Mouse (Mus musculus) heart, postnatal 0 days (tissue): Measurements from ENCODE around the gene Rpap3. TPM values are rescaled to one million over a fixed set of nuclear protein-coding genes. Genes with fewer than 3 reads are reported as not detected.

ENCODE experiments used
- ATAC-seq: fragments of 200-750 bp; cut with Nextera tagmentation; 2 replicates; pipeline ENCODE4 v1.8.0; 2017; ENCODE audit warnings: low read depth, moderate number of reproducible peaks, moderate library complexity; ENCODE audit not compliant: insufficient read depth
- DNase-seq: peaks from one replicate; pipeline ENCODE4 v3.0.0-alpha.2; 2016; ENCODE audit warnings: low spot score
- H3K27ac ChIP-seq: fragments of 300-500 bp; sonication (generic); 2 replicates; pipeline ENCODE4 v1.5.1; 2014; ENCODE audit warnings: low read depth, mild to moderate bottlenecking
- H3K27me3 ChIP-seq: fragments of 300-500 bp; sonication (generic); 2 replicates; pipeline ENCODE4 v1.6.1; 2014; ENCODE audit warnings: low read length, mixed read lengths; ENCODE audit not compliant: control insufficient read depth, insufficient read depth
- H3K36me3 ChIP-seq: fragments of 300-500 bp; sonication (generic); replicated peaks from 2 replicates; pipeline ENCODE4 v1.6.1; 2014; ENCODE audit warnings: low read length, mixed read lengths; ENCODE audit not compliant: control insufficient read depth, insufficient read depth
- H3K4me1 ChIP-seq: fragments of 300-500 bp; sonication (generic); 2 replicates; pipeline ENCODE4 v1.6.1; 2014; ENCODE audit warnings: antibody characterized with exemption; ENCODE audit not compliant: control insufficient read depth, insufficient read depth
- H3K4me2 ChIP-seq: fragments of 300-500 bp; sonication (generic); 2 replicates; pipeline ENCODE4 v1.6.1; 2014; ENCODE audit warnings: low read depth, mild to moderate bottlenecking, low read length, moderate library complexity
- H3K4me3 ChIP-seq: fragments of 300-500 bp; sonication (generic); 2 replicates; pipeline ENCODE4 v1.5.1; 2014; ENCODE audit warnings: low read depth, low read length
- H3K9ac ChIP-seq: fragments of 300-500 bp; sonication (generic); replicated peaks from 2 replicates; pipeline ENCODE4 v1.6.1; 2014; ENCODE audit warnings: low read depth, low read length, mixed read lengths
- H3K9me3 ChIP-seq: fragments of 300-500 bp; sonication (generic); replicated peaks from 2 replicates; pipeline ENCODE4 v1.6.1; 2016; ENCODE audit warnings: low read length; ENCODE audit not compliant: control insufficient read depth
- CTCF ChIP-seq: IDR thresholded peaks from 2 replicates; pipeline ENCODE4 v1.5.1; 2016; ENCODE audit warnings: antibody characterized with exemption, control low read depth, low read depth
- EP300 ChIP-seq: IDR thresholded peaks from 2 replicates; pipeline ENCODE4 v1.6.1; 2016; ENCODE audit warnings: antibody characterized with exemption, low read depth
- WGBS: fragments of 180-500 bp; shearing (Covaris S2); extraction: QIAGEN DNeasy Blood & Tissue Kit; methylation state at CpG from one replicate; pipeline ENCODE4 v1.1.7; 2014; 5-methylcytosine and 5-hydroxymethylcytosine counted together
- polyA plus RNA-seq: library from polyadenylated mRNA; unstranded; fragments of >200 nt; fragmentation: Nextera tagmentation; extraction: Ambion mirVana; gene quantifications from 2 replicates; pipeline ENCODE4 v1.2.1, GENCODE M21; 2015
- total RNA-seq: library from RNA; depleted of rRNA; stranded (reverse); fragments of >200 nt; gene quantifications from 2 replicates; pipeline ENCODE4 v1.2.3, GENCODE M21; 2014; ENCODE audit warnings: low replicate concordance

Gene Rpap3
- total and polyA plus RNA-seq, 2 experiments from 2014 or later = 14.7 to 19.5 TPM

DNA sequence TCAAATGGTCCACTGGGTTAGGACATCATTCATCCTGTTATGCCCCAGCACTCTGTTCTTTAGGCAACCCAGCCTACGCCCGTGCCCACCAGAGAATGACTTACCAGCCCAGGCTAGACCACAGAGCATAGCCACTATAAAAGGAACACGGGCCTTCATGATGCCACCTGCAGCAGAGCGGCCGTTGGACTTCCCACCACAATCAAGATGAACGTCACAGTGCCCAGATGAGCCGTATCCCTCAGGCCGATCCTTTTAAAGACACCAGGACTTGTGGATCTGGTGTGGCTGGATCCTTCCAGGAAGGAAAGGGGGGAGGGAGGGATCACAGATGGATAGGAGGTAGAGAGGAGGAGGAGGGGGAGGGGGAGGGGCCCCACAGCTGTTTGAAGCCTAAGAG, 25.5 kb upstream of the Rpap3 start, which contains the start of gene Endou:
TSS of gene Endou (minus strand) at position 229 of the 400 bp plus-strand sequence.
- no peaks in the 10 kb centered on the region for H3K9me3 ChIP-seq
- H3K4me3 ChIP-seq = no peak within 1 kb of the TSS; the same call in 1 of the 2 replicates
- DNase-seq (no peak), ATAC-seq (no peak)
- no peaks in the 10 kb centered on the region for H3K36me3 ChIP-seq
- no peak within 1 kb of the TSS for H3K4me2 ChIP-seq
- peak within 1 kb of the TSS; percentile 3; the same call in 1 of the 2 replicates for H3K27ac ChIP-seq
- no peaks in the 10 kb centered on the region for H3K27me3 ChIP-seq
- 84% methylated on average over 8 of the region's 8 CpGs for WGBS
- TF ChIP-seq CTCF (no peak), EP300 (no peak)
- peaks cover 10% of the 10 kb centered on the region; the same call in 1 of the 2 replicates for H3K4me1 ChIP-seq
- H3K9ac ChIP-seq = no peak within 1 kb of the TSS; the same call in 1 of the 2 replicates

DNA sequence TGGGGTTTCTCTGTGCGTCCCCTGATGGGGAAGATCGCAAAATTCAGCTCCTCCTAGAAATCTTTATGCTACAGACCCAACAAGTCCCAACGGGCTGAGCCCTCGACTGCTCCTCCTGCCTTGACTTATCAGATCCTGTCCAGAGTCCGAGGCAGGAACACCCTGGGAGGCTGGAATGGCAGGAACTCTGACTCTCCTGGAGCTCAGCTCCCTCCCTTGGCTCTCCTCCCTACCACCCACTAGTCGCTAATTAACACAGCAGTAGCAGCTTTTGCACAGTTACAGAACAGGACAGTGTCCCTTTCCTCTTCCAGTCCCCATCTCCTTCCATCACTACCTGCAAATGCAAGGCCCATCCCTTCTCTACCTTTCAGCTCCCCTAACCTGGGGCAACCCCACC, 24.7 kb upstream of the Rpap3 start:
- H3K27me3 ChIP-seq = no peaks in the 10 kb centered on the region
- TF ChIP-seq CTCF (no peak), EP300 (no peak)
- no peaks in the 10 kb centered on the region for H3K9me3 ChIP-seq
- no peak overlapping the region; the same call in 1 of the 2 replicates for H3K9ac ChIP-seq
- peaks cover 10% of the 10 kb centered on the region; the same call in 1 of the 2 replicates for H3K4me1 ChIP-seq
- H3K27ac ChIP-seq = peak overlapping the region; percentile 3; the same call in 1 of the 2 replicates
- no peak overlapping the region; the same call in 1 of the 2 replicates for H3K4me3 ChIP-seq
- DNase-seq (no peak), ATAC-seq (no peak)
- 36% methylated on average over 6 of the region's 6 CpGs for WGBS
- H3K36me3 ChIP-seq = no peaks in the 10 kb centered on the region
- H3K4me2 ChIP-seq = no peak overlapping the region

DNA sequence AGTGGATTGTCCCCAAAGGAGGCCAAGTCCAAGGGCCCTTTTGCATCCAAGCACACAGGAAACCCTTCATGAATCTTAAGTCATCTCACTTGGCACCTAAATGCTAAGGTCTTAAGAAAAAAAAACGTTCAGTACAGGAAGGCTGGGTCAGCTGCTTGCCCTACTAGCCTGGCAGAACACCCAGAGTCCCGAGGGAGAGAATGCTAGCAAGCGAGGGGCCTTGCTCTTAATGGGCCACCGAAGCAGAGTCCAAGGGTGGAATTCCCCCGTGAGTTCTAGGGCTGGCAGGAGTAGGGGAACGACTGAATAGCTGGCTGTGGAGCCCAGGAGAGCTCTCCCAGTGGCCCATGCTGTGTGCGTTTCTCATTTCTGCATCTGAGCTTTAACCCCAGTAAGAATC, 23.2 kb upstream of the Rpap3 start:
- Histone ChIP-seq H3K4me3 (no peak overlapping the region), H3K27me3 (no peaks in the 10 kb centered on the region), H3K4me2 (no peak overlapping the region), H3K9ac (no peak overlapping the region), H3K9me3 (no peaks in the 10 kb centered on the region), H3K4me1 (peaks cover 10% of the 10 kb centered on the region; the same call in 1 of the 2 replicates), H3K36me3 (no peaks in the 10 kb centered on the region), H3K27ac (peak overlapping the region; percentile 5; the same call in 1 of the 2 replicates)
- no peak for DNase-seq
- ATAC-seq = no peak
- WGBS = 59% methylated on average over 7 of the region's 7 CpGs
- no peak for TF ChIP-seq EP300
- no peak for TF ChIP-seq CTCF

DNA sequence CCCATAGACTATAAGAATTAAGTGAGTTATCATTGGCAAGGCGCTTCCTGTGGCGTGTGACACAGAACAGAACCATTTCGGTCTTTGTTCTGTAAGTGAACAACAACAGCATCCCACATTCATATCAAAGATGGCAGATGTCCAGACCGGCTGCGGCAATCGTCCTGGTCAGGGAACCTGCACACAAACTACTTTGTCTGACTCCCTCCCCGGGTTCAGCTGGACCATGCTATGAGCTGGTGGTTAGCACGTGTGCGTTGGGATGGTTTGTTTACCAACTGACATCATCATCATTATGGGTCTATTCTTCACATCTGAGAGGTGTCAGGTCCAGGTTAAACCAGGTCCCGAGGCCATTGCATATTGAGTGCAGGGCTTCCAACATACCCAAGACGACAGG, 22.8 kb upstream of the Rpap3 start:
- 59% methylated on average over 11 of the region's 11 CpGs for WGBS
- ATAC-seq (no peak), DNase-seq (no peak)
- Histone ChIP-seq H3K36me3 (no peaks in the 10 kb centered on the region), H3K4me2 (no peak overlapping the region), H3K4me3 (no peak overlapping the region), H3K9ac (no peak overlapping the region), H3K27me3 (no peaks in the 10 kb centered on the region), H3K27ac (no peak overlapping the region; the same call in 1 of the 2 replicates), H3K9me3 (no peaks in the 10 kb centered on the region), H3K4me1 (peaks cover 10% of the 10 kb centered on the region; the same call in 1 of the 2 replicates)
- TF ChIP-seq EP300 = no peak
- TF ChIP-seq CTCF = no peak

DNA sequence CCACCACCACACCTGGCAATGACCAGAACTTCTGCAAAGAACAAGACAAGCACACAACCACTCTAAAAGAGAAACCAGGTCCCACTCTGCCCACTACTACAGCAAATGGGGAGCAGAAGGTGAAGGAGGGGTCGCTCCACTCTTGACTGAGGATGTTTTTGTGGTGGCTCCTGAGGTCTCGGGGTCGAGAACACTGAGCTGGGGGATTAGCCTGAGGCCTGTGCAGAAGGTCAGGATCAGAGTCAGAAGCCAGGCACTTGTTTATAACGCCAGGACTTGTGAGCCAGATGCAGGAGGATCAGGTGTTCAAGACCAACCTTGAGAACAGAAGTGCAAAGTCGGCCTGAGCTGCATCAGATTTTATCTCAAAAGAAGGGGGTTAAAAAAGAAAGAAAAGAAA, 21.9 kb upstream of the Rpap3 start:
- Histone ChIP-seq H3K9me3 (no peaks in the 10 kb centered on the region), H3K4me1 (peaks cover 10% of the 10 kb centered on the region; the same call in 1 of the 2 replicates), H3K9ac (no peak overlapping the region), H3K4me3 (no peak overlapping the region), H3K27me3 (no peaks in the 10 kb centered on the region), H3K36me3 (no peaks in the 10 kb centered on the region), H3K4me2 (no peak overlapping the region), H3K27ac (no peak overlapping the region)
- WGBS = 75% methylated on average over 5 of the region's 5 CpGs
- ATAC-seq = no peak
- DNase-seq = no peak
- no peak for TF ChIP-seq CTCF
- TF ChIP-seq EP300 = no peak

DNA sequence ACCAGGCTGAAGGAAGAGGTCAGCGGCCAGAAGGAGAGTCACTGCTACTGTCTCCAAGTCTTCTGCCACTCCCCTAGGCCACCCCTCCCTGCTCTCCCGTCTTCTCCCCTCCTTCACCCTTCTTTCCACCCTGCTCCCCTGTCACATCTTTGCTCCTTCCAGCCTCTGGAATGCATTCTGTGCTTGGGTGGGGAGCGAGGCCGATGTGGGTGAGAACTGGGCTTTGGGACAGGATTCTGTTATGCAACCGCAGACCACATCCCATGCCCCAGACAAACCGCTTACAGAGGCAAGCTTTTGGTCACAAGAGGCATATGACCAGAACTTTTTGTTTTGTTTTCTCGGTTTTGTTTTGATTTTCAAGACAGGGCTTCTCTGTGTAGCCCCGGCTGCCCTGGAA, 21.4 kb upstream of the Rpap3 start:
- DNase-seq (no peak), ATAC-seq (no peak)
- Histone ChIP-seq H3K4me2 (no peak overlapping the region), H3K4me1 (peaks cover 10% of the 10 kb centered on the region; the same call in 1 of the 2 replicates), H3K27ac (no peak overlapping the region), H3K4me3 (no peak overlapping the region), H3K36me3 (no peaks in the 10 kb centered on the region), H3K9ac (no peak overlapping the region), H3K9me3 (no peaks in the 10 kb centered on the region), H3K27me3 (no peaks in the 10 kb centered on the region)
- TF ChIP-seq CTCF (no peak), EP300 (no peak)
- WGBS = 65% methylated on average over 8 of the region's 8 CpGs
